Mouse (Mus musculus): ENCODE results near the gene Cyp46a1. TPM values are rescaled to one million over a fixed set of nuclear protein-coding genes. Genes with fewer than 3 reads are reported as not detected.
A peak's percentile ranks its signal among the peaks of the same experiment; 100 is the strongest.

Cyp46a1 gene
- polyA plus RNA-seq, 1 experiment, result 1.6 TPM

DNA sequence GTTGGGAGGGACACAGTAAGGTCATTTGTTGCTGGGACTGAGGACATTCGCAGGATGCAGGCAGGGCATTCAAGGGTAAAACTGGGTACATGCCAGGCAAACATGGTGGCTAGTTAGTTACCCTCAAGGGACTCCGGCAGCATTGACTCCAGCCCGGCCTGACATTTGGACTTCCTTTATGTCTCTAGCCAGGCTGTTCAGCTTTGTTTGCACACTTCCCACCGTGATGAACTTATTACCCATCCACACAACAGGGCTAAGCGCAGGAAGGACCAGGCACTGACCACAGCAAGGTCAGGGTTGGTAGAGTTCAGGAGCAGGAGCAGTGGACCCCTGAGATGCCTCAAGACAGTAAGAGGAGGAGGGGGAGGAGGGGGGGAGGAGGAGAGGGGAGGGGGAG lies 34.7 kb downstream of the Cyp46a1 start:
- TF ChIP-seq USF1 (IDR thresholded peaks at IDR 0.05; ENCODE audit: low read depth) (no peak), POLR2AphosphoS2 (IDR thresholded peaks at IDR 0.05; ENCODE audit: insufficient read length, low read depth) (no peak), MYOG (IDR thresholded peaks at IDR 0.05; ENCODE audit: control insufficient read depth in 1 of 3, insufficient read depth in 1 of 3, insufficient read length in 2 of 3, low read depth in 2 of 3) (no peak), SRF (IDR thresholded peaks at IDR 0.05; ENCODE audit: control insufficient read depth, insufficient read length, low read depth) (no peak), CEBPB (IDR thresholded peaks at IDR 0.05; ENCODE audit: insufficient read depth, poor library complexity, severe bottlenecking) (no peak), MAX (IDR thresholded peaks at IDR 0.05; ENCODE audit: low read depth) (no peak), E2F4 (IDR thresholded peaks at IDR 0.05; ENCODE audit: insufficient read depth) (no peak), REST (IDR thresholded peaks at IDR 0.05; ENCODE audit: insufficient read depth, insufficient read length) (no peak), TCF12 (IDR thresholded peaks at IDR 0.05; ENCODE audit: insufficient read depth, poor library complexity, severe bottlenecking) (no peak), POLR2A (IDR thresholded peaks at IDR 0.05; ENCODE audit: insufficient read length, low read depth) (no peak), MYOD1 (IDR thresholded peaks at IDR 0.05; ENCODE audit: control insufficient read depth in 1 of 3, insufficient read length in 2 of 3, low read depth in 2 of 3) (no peak), TCF3 (IDR thresholded peaks at IDR 0.05; ENCODE audit: insufficient read length, low read depth) (no peak)
- no peaks in the 10 kb centered on the region for H3K36me3 ChIP-seq (ENCODE audit: control insufficient read depth, insufficient read depth)
- H3K4me2 ChIP-seq (ENCODE audit: low read depth), result no peak overlapping the region
- H3K79me2 ChIP-seq (ENCODE audit: control insufficient read depth, insufficient read depth), result no peaks in the 10 kb centered on the region
- H3K4me3 ChIP-seq, result no peak overlapping the region
- no peak overlapping the region for H3ac ChIP-seq (ENCODE audit: control insufficient read depth, insufficient read length)
- H3K27me3 ChIP-seq (ENCODE audit: control insufficient read depth, insufficient read depth, insufficient read length), result no peaks in the 10 kb centered on the region

DNA sequence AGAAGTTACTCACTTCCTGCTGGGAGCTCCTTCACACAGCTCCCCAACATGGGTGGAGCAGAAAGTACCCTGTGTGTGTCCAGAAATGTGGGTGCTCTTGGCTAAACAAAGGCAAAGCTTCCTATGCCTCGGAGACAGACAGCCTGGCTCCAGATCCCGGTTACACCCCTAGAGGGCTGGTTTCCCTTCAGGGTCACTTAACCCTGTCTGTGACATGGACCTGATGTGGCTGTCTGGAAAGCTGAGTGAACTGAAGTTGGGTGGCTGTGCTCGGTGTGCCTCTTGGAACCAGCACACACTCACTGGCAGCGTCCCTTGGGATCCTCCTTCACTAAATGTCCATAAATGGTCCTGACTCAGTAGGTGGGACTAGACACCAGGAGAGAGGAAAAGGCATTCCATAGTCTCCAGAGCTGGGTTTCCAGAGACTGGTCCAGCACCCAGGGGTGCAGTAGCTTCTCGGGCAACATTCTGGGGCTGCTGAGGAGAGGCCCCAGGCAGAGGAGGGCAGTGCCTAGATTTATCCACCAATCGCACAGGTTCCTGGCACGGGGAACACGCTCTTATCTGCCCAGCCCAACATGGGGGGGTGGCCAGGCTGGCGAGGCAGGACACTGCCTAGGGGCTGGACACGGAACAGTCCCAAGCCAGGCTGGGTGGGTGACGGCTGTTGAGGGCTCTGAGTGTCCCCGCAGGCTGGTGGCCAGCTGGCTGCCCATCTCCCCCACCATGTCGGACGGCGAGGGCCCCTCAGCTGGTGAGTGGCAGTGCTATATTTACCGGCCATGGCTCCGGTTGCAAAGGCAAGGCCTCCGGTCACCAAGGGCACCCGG lies 36.6 kb downstream of the Cyp46a1 start, which contains the start of gene Eml1:
Gene Eml1 (plus strand): TSS at position 362 of the 833 bp plus-strand sequence.
- Histone ChIP-seq H3K79me2 (ENCODE audit: control insufficient read depth, insufficient read depth) (no peaks in the 10 kb centered on the region), H3K4me2 (ENCODE audit: low read depth) (peak within 1 kb of the TSS; percentile 81), H3K36me3 (ENCODE audit: control insufficient read depth, insufficient read depth) (no peaks in the 10 kb centered on the region), H3K27me3 (ENCODE audit: control insufficient read depth, insufficient read depth, insufficient read length) (no peaks in the 10 kb centered on the region), H3ac (ENCODE audit: control insufficient read depth, insufficient read length) (peak within 1 kb of the TSS; percentile 1), H3K4me3 (peak within 1 kb of the TSS; percentile 25)
- TF ChIP-seq CEBPB (IDR thresholded peaks at IDR 0.05; ENCODE audit: insufficient read depth, poor library complexity, severe bottlenecking) (no peak), REST (IDR thresholded peaks at IDR 0.05; ENCODE audit: insufficient read depth, insufficient read length) (no peak), TCF12 (IDR thresholded peaks at IDR 0.05; ENCODE audit: insufficient read depth, poor library complexity, severe bottlenecking) (no peak), POLR2AphosphoS2 (IDR thresholded peaks at IDR 0.05; ENCODE audit: insufficient read length, low read depth) (peak; percentile 59), E2F4 (IDR thresholded peaks at IDR 0.05; ENCODE audit: insufficient read depth) (no peak), MAX (IDR thresholded peaks at IDR 0.05; ENCODE audit: low read depth) (no peak), POLR2A (IDR thresholded peaks at IDR 0.05; ENCODE audit: insufficient read length, low read depth) (peak; percentile 72), MYOD1 (IDR thresholded peaks at IDR 0.05; ENCODE audit: control insufficient read depth in 1 of 3, insufficient read length in 2 of 3, low read depth in 2 of 3) (peak in 1 of 3 experiments; percentile 69), MYOG (IDR thresholded peaks at IDR 0.05; ENCODE audit: control insufficient read depth in 1 of 3, insufficient read depth in 1 of 3, insufficient read length in 2 of 3, low read depth in 2 of 3) (peak in 1 of 3 experiments; percentile 66), SRF (IDR thresholded peaks at IDR 0.05; ENCODE audit: control insufficient read depth, insufficient read length, low read depth) (peak; percentile 95), USF1 (IDR thresholded peaks at IDR 0.05; ENCODE audit: low read depth) (no peak), TCF3 (IDR thresholded peaks at IDR 0.05; ENCODE audit: insufficient read length, low read depth) (no peak)

DNA sequence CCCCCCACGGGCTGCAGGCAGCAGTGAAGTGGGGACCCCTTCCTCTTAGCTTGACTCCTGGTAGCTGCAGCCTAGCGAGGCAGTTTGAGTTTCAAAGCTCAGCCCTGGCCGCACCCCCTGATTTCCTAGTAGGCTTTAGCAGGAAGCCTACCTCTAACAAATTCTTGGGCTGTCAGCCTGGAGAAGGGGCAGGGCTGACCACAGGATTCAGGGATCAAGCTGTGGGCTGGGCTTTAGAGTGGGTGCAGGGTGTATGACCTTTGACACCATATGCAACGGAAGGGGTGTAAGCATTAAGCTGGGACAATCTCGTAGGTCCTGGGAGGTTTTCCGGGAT lies 37.2 kb downstream of the Cyp46a1 start:
- Histone ChIP-seq H3K4me2 (ENCODE audit: low read depth) (peak overlapping the region; percentile 81), H3K27me3 (ENCODE audit: control insufficient read depth, insufficient read depth, insufficient read length) (no peaks in the 10 kb centered on the region), H3K36me3 (ENCODE audit: control insufficient read depth, insufficient read depth) (no peaks in the 10 kb centered on the region), H3K79me2 (ENCODE audit: control insufficient read depth, insufficient read depth) (no peaks in the 10 kb centered on the region), H3ac (ENCODE audit: control insufficient read depth, insufficient read length) (no peak overlapping the region), H3K4me3 (peak overlapping the region; percentile 25)
- TF ChIP-seq USF1 (IDR thresholded peaks at IDR 0.05; ENCODE audit: low read depth) (no peak), POLR2AphosphoS2 (IDR thresholded peaks at IDR 0.05; ENCODE audit: insufficient read length, low read depth) (no peak)

DNA sequence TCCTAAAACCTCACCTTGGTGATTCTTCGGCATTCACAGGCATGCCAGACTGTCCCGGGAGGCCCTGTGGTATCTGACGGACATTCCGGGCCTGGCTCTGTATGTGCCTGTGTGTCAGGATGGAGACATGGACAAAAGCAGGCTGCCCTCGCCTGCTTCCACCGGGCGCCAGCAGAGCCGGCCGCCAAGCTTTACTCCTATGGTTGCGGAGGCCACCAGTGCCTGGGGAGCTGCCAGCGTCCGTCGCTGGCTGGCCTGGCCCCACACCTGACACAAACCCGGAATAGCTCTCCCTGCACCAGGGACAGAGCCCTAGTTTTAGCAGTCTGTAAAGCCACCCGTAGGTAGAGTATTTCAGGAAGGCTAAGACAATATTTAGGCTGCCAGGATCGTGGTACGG lies 38.1 kb downstream of the Cyp46a1 start:
- H3K79me2 ChIP-seq (ENCODE audit: control insufficient read depth, insufficient read depth), result no peaks in the 10 kb centered on the region
- no peak overlapping the region for H3ac ChIP-seq (ENCODE audit: control insufficient read depth, insufficient read length)
- H3K4me2 ChIP-seq (ENCODE audit: low read depth), result peak overlapping the region; percentile 81
- TF ChIP-seq POLR2A (IDR thresholded peaks at IDR 0.05; ENCODE audit: insufficient read length, low read depth) (no peak), TCF3 (IDR thresholded peaks at IDR 0.05; ENCODE audit: insufficient read length, low read depth) (no peak), TCF12 (IDR thresholded peaks at IDR 0.05; ENCODE audit: insufficient read depth, poor library complexity, severe bottlenecking) (no peak), E2F4 (IDR thresholded peaks at IDR 0.05; ENCODE audit: insufficient read depth) (no peak)
- no peaks in the 10 kb centered on the region for H3K27me3 ChIP-seq (ENCODE audit: control insufficient read depth, insufficient read depth, insufficient read length)
- H3K4me3 ChIP-seq, result no peak overlapping the region
- no peaks in the 10 kb centered on the region for H3K36me3 ChIP-seq (ENCODE audit: control insufficient read depth, insufficient read depth)

DNA sequence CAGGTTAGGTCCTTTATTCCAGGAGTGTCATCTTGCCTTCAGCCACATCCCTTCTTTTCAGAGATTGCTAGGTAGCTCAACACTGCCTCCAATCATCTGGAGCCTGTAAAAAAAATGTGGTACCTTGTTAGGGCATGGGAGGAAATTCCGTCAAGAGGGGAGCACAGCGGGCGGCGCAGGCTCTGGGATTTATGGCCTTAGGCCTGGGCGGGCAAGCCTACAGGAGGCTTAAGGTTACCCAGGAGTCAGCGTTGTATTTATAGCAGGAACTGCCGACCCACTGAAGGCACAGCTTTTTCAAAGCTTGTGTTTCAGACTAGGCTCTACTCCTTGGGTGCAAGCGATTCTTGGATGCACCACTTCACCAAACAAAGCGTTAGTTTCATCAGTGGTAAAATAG lies 39.4 kb downstream of the Cyp46a1 start:
- H3K79me2 ChIP-seq (ENCODE audit: control insufficient read depth, insufficient read depth), result peaks cover 4% of the 10 kb centered on the region
- H3K4me3 ChIP-seq, result no peak overlapping the region
- H3K36me3 ChIP-seq (ENCODE audit: control insufficient read depth, insufficient read depth), result no peaks in the 10 kb centered on the region
- H3K27me3 ChIP-seq (ENCODE audit: control insufficient read depth, insufficient read depth, insufficient read length), result no peaks in the 10 kb centered on the region
- no peak for TF ChIP-seq POLR2A (IDR thresholded peaks at IDR 0.05; ENCODE audit: insufficient read length, low read depth)
- TF ChIP-seq REST (IDR thresholded peaks at IDR 0.05; ENCODE audit: insufficient read depth, insufficient read length), result no peak
- TF ChIP-seq MYOD1 (IDR thresholded peaks at IDR 0.05; ENCODE audit: control insufficient read depth in 1 of 3, insufficient read length in 2 of 3, low read depth in 2 of 3), result no peak
- TF ChIP-seq TCF12 (IDR thresholded peaks at IDR 0.05; ENCODE audit: insufficient read depth, poor library complexity, severe bottlenecking), result no peak
- no peak for TF ChIP-seq USF1 (IDR thresholded peaks at IDR 0.05; ENCODE audit: low read depth)
- TF ChIP-seq CEBPB (IDR thresholded peaks at IDR 0.05; ENCODE audit: insufficient read depth, poor library complexity, severe bottlenecking), result no peak
- TF ChIP-seq SRF (IDR thresholded peaks at IDR 0.05; ENCODE audit: control insufficient read depth, insufficient read length, low read depth), result no peak
- no peak for TF ChIP-seq MYOG (IDR thresholded peaks at IDR 0.05; ENCODE audit: control insufficient read depth in 1 of 3, insufficient read depth in 1 of 3, insufficient read length in 2 of 3, low read depth in 2 of 3)
- TF ChIP-seq E2F4 (IDR thresholded peaks at IDR 0.05; ENCODE audit: insufficient read depth), result no peak
- TF ChIP-seq MAX (IDR thresholded peaks at IDR 0.05; ENCODE audit: low read depth), result no peak
- no peak for TF ChIP-seq POLR2AphosphoS2 (IDR thresholded peaks at IDR 0.05; ENCODE audit: insufficient read length, low read depth)
- no peak for TF ChIP-seq TCF3 (IDR thresholded peaks at IDR 0.05; ENCODE audit: insufficient read length, low read depth)
- H3K4me2 ChIP-seq (ENCODE audit: low read depth), result no peak overlapping the region
- H3ac ChIP-seq (ENCODE audit: control insufficient read depth, insufficient read length), result no peak overlapping the region

Data from myocyte (in vitro differentiated cells).